Mouse (Mus musculus): ENCODE measurements around the gene Grhl1.

DNA sequence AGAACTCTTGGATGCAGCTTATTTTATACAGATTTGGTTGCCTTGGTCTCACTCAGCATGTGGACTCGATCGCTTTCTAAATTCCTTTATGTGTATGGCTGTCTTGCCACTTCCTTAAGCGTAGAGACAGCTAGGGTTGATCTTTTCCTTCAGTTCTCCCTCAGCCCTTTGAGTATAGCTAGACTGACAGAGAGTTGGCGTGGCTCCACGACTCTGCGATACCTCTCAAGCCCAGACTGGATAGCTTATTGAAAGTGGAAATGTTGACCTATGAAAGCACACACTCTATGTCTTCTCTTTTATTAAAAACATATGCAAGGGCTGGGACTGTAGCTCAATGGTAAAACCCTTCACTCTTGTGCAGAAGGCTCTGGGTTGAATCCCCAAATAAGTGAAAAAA is 25.3 kb downstream of the Grhl1 start:
- TF ChIP-seq CTCF (conservative IDR thresholded peaks at IDR 0.05; ENCODE audit: low read length): no peak
- no peak for TF ChIP-seq POU5F1 (IDR thresholded peaks at IDR 0.05; ENCODE audit: borderline replicate concordance, low read length)
